23 mouse cellular contexts compared by ENCODE assay signal in genomic region chr10:77569481-77569880, GRCm38 (mm10). TPM values are rescaled to one million over a fixed set of nuclear protein-coding genes. Genes with fewer than 3 reads are reported as not detected.
DNase-seq lines count a peak whose midpoint lies in the region; ATAC-seq and TF ChIP-seq lines count a peak whose summit lies in the region.
"Had no signal": no experiment of that assay in that cellular context is flagged by ENCODE, and none has a peak within 500 bp of the region (broad histone marks: within the 10 kb centered on the region; RNA-seq: fewer than 3 reads in every experiment).

No protein-coding gene starts in this region.

- H3K4me2 ChIP-seq in kidney, postnatal 0 days (ENCODE audit: low read length) = no peak overlapping the region
- no peak overlapping the region for H3K4me2 ChIP-seq in kidney, embryonic 14.5 days (replicated peaks; ENCODE audit: low read depth, low read length)
- no peak overlapping the region for H3K4me2 ChIP-seq in embryonic facial prominence, embryonic 15.5 days (replicated peaks)
- peak overlapping the region; percentile 38 for H3K4me2 ChIP-seq in stomach, embryonic 15.5 days
- H3K4me2 ChIP-seq in midbrain, embryonic 11.5 days = no peak overlapping the region
- H3K4me2 ChIP-seq: forebrain, embryonic 12.5 days; heart, embryonic 13.5 days; hindbrain, embryonic 15.5 days; liver, embryonic 12.5 days had no signal

- H3K36me3 ChIP-seq in kidney, postnatal 0 days (ENCODE audit: insufficient read depth, low read length) = no peaks in the 10 kb centered on the region
- H3K36me3 ChIP-seq in kidney, embryonic 14.5 days (ENCODE audit: control insufficient read depth, insufficient read depth, low read length) = no peaks in the 10 kb centered on the region
- no peaks in the 10 kb centered on the region for H3K36me3 ChIP-seq in ES-Bruce4 (ENCODE audit: control insufficient read depth, insufficient read depth, low read length, poor library complexity, severe bottlenecking)
- H3K36me3 ChIP-seq in embryonic facial prominence, embryonic 15.5 days = no peaks in the 10 kb centered on the region
- no peaks in the 10 kb centered on the region for H3K36me3 ChIP-seq in stomach, embryonic 15.5 days
- no peaks in the 10 kb centered on the region for H3K36me3 ChIP-seq in midbrain, embryonic 11.5 days (ENCODE audit: control insufficient read depth, insufficient read depth, low read length)
- H3K36me3 ChIP-seq: forebrain, embryonic 12.5 days; heart, embryonic 13.5 days; hindbrain, embryonic 15.5 days; liver, embryonic 12.5 days had no signal

- no peaks in the 10 kb centered on the region for H3K27me3 ChIP-seq in kidney, postnatal 0 days (ENCODE audit: insufficient read depth, low read length)
- H3K27me3 ChIP-seq in kidney, embryonic 14.5 days (ENCODE audit: control insufficient read depth, insufficient read depth, low read length) = no peaks in the 10 kb centered on the region
- H3K27me3 ChIP-seq in ES-Bruce4 (ENCODE audit: control insufficient read depth, insufficient read depth, low read length, poor library complexity, severe bottlenecking) = no peaks in the 10 kb centered on the region
- H3K27me3 ChIP-seq in embryonic facial prominence, embryonic 15.5 days = no peaks in the 10 kb centered on the region
- H3K27me3 ChIP-seq in stomach, embryonic 15.5 days (replicated peaks) = no peaks in the 10 kb centered on the region
- no peaks in the 10 kb centered on the region for H3K27me3 ChIP-seq in midbrain, embryonic 11.5 days (ENCODE audit: control insufficient read depth, insufficient read depth, low read length)
- H3K27me3 ChIP-seq: CH12.LX; forebrain, embryonic 12.5 days; hindbrain, embryonic 15.5 days had no signal

- H3K9ac ChIP-seq in kidney, postnatal 0 days (ENCODE audit: low read depth, low read length) = no peak overlapping the region
- no peak overlapping the region for H3K9ac ChIP-seq in kidney, embryonic 14.5 days (ENCODE audit: low read depth, low read length)
- H3K9ac ChIP-seq in ES-Bruce4 (ENCODE audit: low read depth, poor library complexity, severe bottlenecking) = no peak overlapping the region
- no peak overlapping the region for H3K9ac ChIP-seq in embryonic facial prominence, embryonic 15.5 days
- no peak overlapping the region for H3K9ac ChIP-seq in stomach, embryonic 15.5 days
- H3K9ac ChIP-seq in midbrain, embryonic 11.5 days (ENCODE audit: low read length) = no peak overlapping the region
- H3K9ac ChIP-seq: forebrain, embryonic 12.5 days; heart, embryonic 13.5 days; hindbrain, embryonic 15.5 days; liver, embryonic 12.5 days had no signal

- TF ChIP-seq CTCF in kidney, postnatal 0 days (IDR thresholded peaks at IDR 0.05; ENCODE audit: low read depth) = no peak
- TF ChIP-seq CTCF in ES-Bruce4 (IDR thresholded peaks at IDR 0.05; ENCODE audit: low read depth, low read length) = no peak

- H3K27ac ChIP-seq in kidney, postnatal 0 days = peak overlapping the region; percentile 31; the same call in 1 of the 2 replicates
- no peak overlapping the region for H3K27ac ChIP-seq in kidney, embryonic 14.5 days (ENCODE audit: low read depth, low read length)
- peak overlapping the region; percentile 54 for H3K27ac ChIP-seq in ES-Bruce4 (ENCODE audit: insufficient read depth, low read length)
- H3K27ac ChIP-seq in embryonic facial prominence, embryonic 15.5 days (replicated peaks) = peak overlapping the region; percentile 40; the same call in 1 of the 2 replicates
- peak overlapping the region; percentile 88 for H3K27ac ChIP-seq in stomach, embryonic 15.5 days
- H3K27ac ChIP-seq in midbrain, embryonic 11.5 days (ENCODE audit: low read depth, low read length) = no peak overlapping the region
- H3K27ac ChIP-seq: forebrain, embryonic 12.5 days; heart, embryonic 13.5 days; hindbrain, embryonic 15.5 days; layer of hippocampus, adult 2 months; liver, embryonic 12.5 days had no signal

- H3K9me3 ChIP-seq in kidney, postnatal 0 days (replicated peaks; ENCODE audit: low read length) = no peaks in the 10 kb centered on the region
- H3K9me3 ChIP-seq in kidney, embryonic 14.5 days (ENCODE audit: control insufficient read depth, low read length) = no peaks in the 10 kb centered on the region
- no peaks in the 10 kb centered on the region for H3K9me3 ChIP-seq in ES-Bruce4 (replicated peaks; ENCODE audit: control insufficient read depth, insufficient read depth, low read length, poor library complexity, severe bottlenecking)
- H3K9me3 ChIP-seq in embryonic facial prominence, embryonic 15.5 days (replicated peaks) = no peaks in the 10 kb centered on the region
- no peaks in the 10 kb centered on the region for H3K9me3 ChIP-seq in stomach, embryonic 15.5 days
- no peaks in the 10 kb centered on the region for H3K9me3 ChIP-seq in midbrain, embryonic 11.5 days (ENCODE audit: control insufficient read depth, low read length)
- H3K9me3 ChIP-seq: forebrain, embryonic 12.5 days; heart, embryonic 13.5 days; hindbrain, embryonic 15.5 days; liver, embryonic 12.5 days had no signal

- WGBS in kidney, postnatal 0 days = 46% methylated on average over 7 of the region's 7 CpGs
- 44% methylated on average over 7 of the region's 7 CpGs for WGBS in kidney, embryonic 14.5 days
- WGBS in embryonic facial prominence, embryonic 15.5 days = 45% methylated on average over 7 of the region's 7 CpGs
- WGBS in stomach, embryonic 15.5 days = 35% methylated on average over 7 of the region's 7 CpGs
- 34% methylated on average over 7 of the region's 7 CpGs for WGBS in midbrain, embryonic 11.5 days

- TF ChIP-seq POLR2A in ES-Bruce4 (IDR thresholded peaks at IDR 0.05; ENCODE audit: insufficient read depth, low read length) = no peak

- no peak for ATAC-seq in kidney, postnatal 0 days (replicated peaks; ENCODE audit: low FRiP score, low read depth)
- no peak for ATAC-seq in kidney, embryonic 14.5 days (ENCODE audit: low FRiP score, low TSS enrichment)
- ATAC-seq in embryonic facial prominence, embryonic 15.5 days (ENCODE audit: insufficient number of reproducible peaks, low FRiP score, low TSS enrichment, low read depth) = no peak
- ATAC-seq in stomach, embryonic 15.5 days (ENCODE audit: insufficient read depth, low FRiP score, low read depth) = 0 out of 2 replicates have a peak, but pooled peaks have one; percentile 3
- ATAC-seq in midbrain, embryonic 11.5 days (ENCODE audit: low FRiP score) = no peak
- ATAC-seq: liver, embryonic 12.5 days; midbrain, embryonic 16.5 days had no signal

- no peaks in the 10 kb centered on the region for H3K4me1 ChIP-seq in kidney, postnatal 0 days (replicated peaks; ENCODE audit: insufficient read depth, low read length)
- 0 out of 2 replicates have a peak, but pooled peaks cover 5% of the 10 kb centered on the region for H3K4me1 ChIP-seq in kidney, embryonic 14.5 days (ENCODE audit: control insufficient read depth, insufficient read depth, low read length)
- peaks cover 6% of the 10 kb centered on the region for H3K4me1 ChIP-seq in ES-Bruce4 (ENCODE audit: control insufficient read depth, insufficient read depth, low read length)
- peaks cover 10% of the 10 kb centered on the region; the same call in 1 of the 2 replicates for H3K4me1 ChIP-seq in embryonic facial prominence, embryonic 15.5 days
- H3K4me1 ChIP-seq in stomach, embryonic 15.5 days = peaks cover 3% of the 10 kb centered on the region; the same call in 1 of the 2 replicates
- H3K4me1 ChIP-seq in midbrain, embryonic 11.5 days (ENCODE audit: control insufficient read depth, insufficient read depth, low read length) = no peaks in the 10 kb centered on the region
- H3K4me1 ChIP-seq: heart, embryonic 13.5 days; hindbrain, embryonic 15.5 days had no signal

- H3K4me3 ChIP-seq in kidney, postnatal 0 days (replicated peaks; ENCODE audit: low read depth, low read length) = no peak overlapping the region
- no peak overlapping the region for H3K4me3 ChIP-seq in kidney, embryonic 14.5 days (ENCODE audit: low read length)
- peak overlapping the region; percentile 8; the same call in 1 of the 2 replicates for H3K4me3 ChIP-seq in ES-Bruce4 (ENCODE audit: low read depth, low read length)
- H3K4me3 ChIP-seq in embryonic facial prominence, embryonic 15.5 days (replicated peaks) = no peak overlapping the region
- no peak overlapping the region for H3K4me3 ChIP-seq in stomach, embryonic 15.5 days (replicated peaks)
- no peak overlapping the region for H3K4me3 ChIP-seq in midbrain, embryonic 11.5 days (ENCODE audit: low read depth, low read length)
- H3K4me3 ChIP-seq: forebrain, embryonic 12.5 days; heart, embryonic 13.5 days; hindbrain, embryonic 15.5 days; layer of hippocampus, adult 2 months; liver, embryonic 12.5 days had no signal

- no peak for DNase-seq in kidney, postnatal 0 days (ENCODE audit: low spot score)
- DNase-seq in heart, adult 11 months = no peak
- no peak for DNase-seq in midbrain, embryonic 11.5 days (ENCODE audit: low spot score, missing footprints)
- DNase-seq: adrenal gland, adult 8-10 months; cerebellum, adult 9-10 months; gastrocnemius, postnatal 10 days; heart, adult 18-20 months; left cerebral cortex, postnatal 4 days; lung, postnatal 14 days; right cerebral cortex, postnatal 14 days; thymus, postnatal 4 days had no signal

- TF ChIP-seq EP300 in ES-Bruce4 (IDR thresholded peaks at IDR 0.05; ENCODE audit: insufficient read depth, low read depth, low read length) = no peak

RNA-seq across cellular contexts. Expression of gene Pttg1ip, which starts 12.0 kb away (rescaled TPM):
- polyA plus RNA-seq in kidney, postnatal 0 days (2015; fragmentation: Nextera tagmentation; extraction: Ambion mirVana) = 210 and 216 TPM in 2 replicates
- polyA plus RNA-seq in kidney, embryonic 14.5 days (2014; fragmentation: Nextera tagmentation; extraction: Ambion mirVana) = 104 and 144 TPM in 2 replicates
- 83.2 and 89.6 TPM in 2 replicates for polyA plus RNA-seq in ES-Bruce4 (2011; ENCODE audit: insufficient read depth, insufficient read length, low read depth, missing spikeins)
- polyA plus RNA-seq in embryonic facial prominence, embryonic 15.5 days (2015; fragmentation: Nextera tagmentation; extraction: Ambion mirVana) = 135 and 136 TPM in 2 replicates
- 174 and 178 TPM in 2 replicates for polyA plus RNA-seq in stomach, embryonic 15.5 days (2015; fragmentation: Nextera tagmentation; extraction: Ambion mirVana)
- 68.5 and 73.2 TPM in 2 replicates for polyA plus RNA-seq in midbrain, embryonic 11.5 days (2014; fragmentation: Nextera tagmentation; extraction: Ambion mirVana)

RNA-seq across cellular contexts. Expression of gene Sumo3, which starts 36.4 kb away (rescaled TPM):
- 313 and 335 TPM in 2 replicates for polyA plus RNA-seq in kidney, postnatal 0 days (2015; fragmentation: Nextera tagmentation; extraction: Ambion mirVana)
- polyA plus RNA-seq in kidney, embryonic 14.5 days (2014; fragmentation: Nextera tagmentation; extraction: Ambion mirVana) = 253 and 294 TPM in 2 replicates
- 218 and 242 TPM in 2 replicates for polyA plus RNA-seq in ES-Bruce4 (2011; ENCODE audit: insufficient read depth, insufficient read length, low read depth, missing spikeins)
- polyA plus RNA-seq in embryonic facial prominence, embryonic 15.5 days (2015; fragmentation: Nextera tagmentation; extraction: Ambion mirVana) = 323 and 339 TPM in 2 replicates
- 324 and 334 TPM in 2 replicates for polyA plus RNA-seq in stomach, embryonic 15.5 days (2015; fragmentation: Nextera tagmentation; extraction: Ambion mirVana)
- polyA plus RNA-seq in midbrain, embryonic 11.5 days (2014; fragmentation: Nextera tagmentation; extraction: Ambion mirVana) = 338 and 353 TPM in 2 replicates

RNA-seq across cellular contexts. Expression of gene Gm49325, which starts 36.5 kb away (rescaled TPM):
- polyA plus RNA-seq in kidney, postnatal 0 days (2015; fragmentation: Nextera tagmentation; extraction: Ambion mirVana) = 13.1 and 15.2 TPM in 2 replicates
- 1.2 and 1.8 TPM in 2 replicates for polyA plus RNA-seq in kidney, embryonic 14.5 days (2014; fragmentation: Nextera tagmentation; extraction: Ambion mirVana)
- 50.7 and 57.6 TPM in 2 replicates for polyA plus RNA-seq in ES-Bruce4 (2011; ENCODE audit: insufficient read depth, insufficient read length, low read depth, missing spikeins)
- polyA plus RNA-seq in embryonic facial prominence, embryonic 15.5 days (2015; fragmentation: Nextera tagmentation; extraction: Ambion mirVana) = 3.1 TPM in 1 of 2 replicates, not detected in the other
- 4.8 TPM in 1 of 2 replicates, not detected in the other for polyA plus RNA-seq in stomach, embryonic 15.5 days (2015; fragmentation: Nextera tagmentation; extraction: Ambion mirVana)
- polyA plus RNA-seq in midbrain, embryonic 11.5 days (2014; fragmentation: Nextera tagmentation; extraction: Ambion mirVana) = 2.4 TPM in 1 of 2 replicates, not detected in the other
- polyA plus RNA-seq: heart, embryonic 13.5 days; testis, adult 2 months had no signal

RNA-seq across cellular contexts. Expression of gene Itgb2, which starts 39.4 kb away (rescaled TPM):
- polyA plus RNA-seq in kidney, postnatal 0 days (2015; fragmentation: Nextera tagmentation; extraction: Ambion mirVana) = 1.4 and 1.6 TPM in 2 replicates
- 1.1 and 1.3 TPM in 2 replicates for polyA plus RNA-seq in kidney, embryonic 14.5 days (2014; fragmentation: Nextera tagmentation; extraction: Ambion mirVana)
- 0.61 and 0.82 TPM in 2 replicates for polyA plus RNA-seq in ES-Bruce4 (2011; ENCODE audit: insufficient read depth, insufficient read length, low read depth, missing spikeins)
- polyA plus RNA-seq in embryonic facial prominence, embryonic 15.5 days (2015; fragmentation: Nextera tagmentation; extraction: Ambion mirVana) = 2.8 and 3.3 TPM in 2 replicates
- 6.0 and 6.9 TPM in 2 replicates for polyA plus RNA-seq in stomach, embryonic 15.5 days (2015; fragmentation: Nextera tagmentation; extraction: Ambion mirVana)
- 0.57 and 0.59 TPM in 2 replicates for polyA plus RNA-seq in midbrain, embryonic 11.5 days (2014; fragmentation: Nextera tagmentation; extraction: Ambion mirVana)

RNA-seq across cellular contexts. Expression of gene Ube2g2, which starts 52.6 kb away (rescaled TPM):
- 51.4 and 53.5 TPM in 2 replicates for polyA plus RNA-seq in kidney, postnatal 0 days (2015; fragmentation: Nextera tagmentation; extraction: Ambion mirVana)
- polyA plus RNA-seq in kidney, embryonic 14.5 days (2014; fragmentation: Nextera tagmentation; extraction: Ambion mirVana) = 41.3 and 51.8 TPM in 2 replicates
- polyA plus RNA-seq in ES-Bruce4 (2011; ENCODE audit: insufficient read depth, insufficient read length, low read depth, missing spikeins) = 40.2 and 43.2 TPM in 2 replicates
- 92.2 and 102 TPM in 2 replicates for polyA plus RNA-seq in embryonic facial prominence, embryonic 15.5 days (2015; fragmentation: Nextera tagmentation; extraction: Ambion mirVana)
- polyA plus RNA-seq in stomach, embryonic 15.5 days (2015; fragmentation: Nextera tagmentation; extraction: Ambion mirVana) = 70.7 and 73.3 TPM in 2 replicates
- polyA plus RNA-seq in midbrain, embryonic 11.5 days (2014; fragmentation: Nextera tagmentation; extraction: Ambion mirVana) = 42.8 and 47.6 TPM in 2 replicates

Comparison
In these comparisons a context has a peak if more than half of its experiments do, and no peak if none do; other contexts are left out.
1. H3K27ac ChIP-seq: peak in kidney, postnatal 0 days (single experiment), ES-Bruce4 (single experiment), embryonic facial prominence, embryonic 15.5 days (single experiment) and stomach, embryonic 15.5 days (single experiment); none in kidney, embryonic 14.5 days (single experiment) and midbrain, embryonic 11.5 days (single experiment).